Mouse (Mus musculus): ENCODE data around the gene Vav2.
A peak's percentile ranks its signal among the peaks of the same experiment; 100 is the strongest.

Vav2 gene

GRCm38 (mm10) chr2:27426855-27427457 is at the start of gene Vav2:
TSS of gene Vav2 (minus strand) at chr2:27427033.
- no peak for DNase-seq (ENCODE audit: extremely low spot score, low read depth, low spot score)

DNA sequence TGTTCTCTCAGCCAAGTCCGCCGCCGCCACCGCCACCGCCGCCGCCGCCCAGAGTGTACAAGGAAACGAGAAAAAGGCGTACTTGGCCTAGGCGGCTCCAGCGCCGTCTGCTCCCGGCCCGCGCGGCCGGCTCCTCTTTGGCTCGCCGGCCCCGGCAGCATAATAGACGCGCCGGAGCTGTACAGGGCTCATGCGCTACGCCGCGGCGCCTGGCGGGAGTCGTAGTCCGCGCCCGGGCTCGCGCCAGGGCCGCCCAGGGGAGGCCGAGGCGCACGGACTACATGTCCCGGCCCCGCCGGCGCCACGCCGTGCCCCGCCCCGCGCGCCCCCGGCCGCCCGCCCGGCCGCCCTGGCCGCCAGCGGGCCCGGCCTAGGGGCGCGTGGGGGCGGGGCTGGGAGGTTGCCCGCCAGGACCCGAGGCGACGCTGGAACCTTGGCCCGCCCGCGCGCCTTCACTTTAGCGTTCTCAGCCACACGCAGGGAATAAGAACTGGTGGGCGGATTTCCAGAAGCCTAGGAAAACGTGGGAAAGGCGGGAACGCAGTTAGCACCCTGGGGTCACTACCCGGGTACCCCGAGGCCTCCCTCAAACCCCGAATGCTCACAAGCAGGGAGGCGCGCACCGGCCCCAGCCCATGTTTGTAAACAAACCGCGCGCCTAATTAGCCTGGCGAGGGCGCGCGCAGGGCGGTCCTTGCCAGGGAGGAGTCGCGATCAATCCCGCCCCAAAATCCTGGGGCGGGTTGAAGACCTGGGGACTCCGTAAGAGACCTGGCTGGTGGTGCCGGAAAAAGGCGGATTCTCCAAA is 48.9 kb upstream of the Vav2 start:
- DNase-seq (ENCODE audit: extremely low spot score, low read depth, low spot score) = peak; percentile 66

DNA sequence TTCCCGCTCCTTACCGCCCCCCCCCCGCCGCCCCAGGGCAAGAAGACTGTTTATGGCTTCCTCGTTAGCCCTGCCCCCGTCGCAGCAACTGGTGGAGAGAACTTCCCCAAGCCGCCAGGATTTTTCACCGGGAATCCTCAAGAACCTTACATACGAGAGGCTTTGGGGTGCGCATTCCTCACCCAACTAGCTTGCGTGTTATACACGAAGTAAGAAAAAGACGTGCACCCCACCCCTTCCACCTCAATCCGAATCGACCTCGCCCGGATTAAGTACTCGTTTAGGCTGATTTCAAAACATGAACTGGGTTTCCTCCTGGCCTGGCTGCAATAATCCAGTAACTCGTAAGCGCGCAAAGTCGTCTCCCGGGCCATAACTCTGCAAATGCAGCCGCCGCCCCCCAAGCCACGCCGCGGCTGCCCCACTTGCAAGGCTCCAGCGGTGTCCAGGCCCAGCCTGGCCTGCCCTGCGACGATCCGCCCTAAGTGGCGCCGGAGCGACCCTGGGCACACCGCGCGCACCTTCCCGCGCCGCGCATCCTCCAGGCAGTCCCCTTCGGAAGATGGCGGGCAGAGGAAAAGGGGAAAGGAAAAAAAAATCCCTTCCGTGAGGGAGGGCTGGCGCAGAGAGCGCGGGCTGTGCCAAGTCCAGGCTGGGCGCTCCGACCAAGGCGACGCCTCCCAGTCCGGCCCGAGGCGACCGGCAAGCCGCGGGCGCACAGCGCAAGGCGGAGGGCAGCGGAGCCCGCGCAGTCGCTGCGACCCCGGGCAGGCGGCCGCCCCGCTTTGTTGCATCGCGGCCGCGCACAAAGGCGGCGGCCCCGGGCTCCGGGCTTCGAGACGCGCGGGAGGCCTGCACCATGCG is 48.0 kb upstream of the Vav2 start:
- DNase-seq (ENCODE audit: extremely low spot score, low read depth, low spot score) = no peak

GRCm38 (mm10) chr2:27473911-27474310 is 47.1 kb upstream of the Vav2 start:
- DNase-seq (ENCODE audit: extremely low spot score, low read depth, low spot score) = no peak

DNA sequence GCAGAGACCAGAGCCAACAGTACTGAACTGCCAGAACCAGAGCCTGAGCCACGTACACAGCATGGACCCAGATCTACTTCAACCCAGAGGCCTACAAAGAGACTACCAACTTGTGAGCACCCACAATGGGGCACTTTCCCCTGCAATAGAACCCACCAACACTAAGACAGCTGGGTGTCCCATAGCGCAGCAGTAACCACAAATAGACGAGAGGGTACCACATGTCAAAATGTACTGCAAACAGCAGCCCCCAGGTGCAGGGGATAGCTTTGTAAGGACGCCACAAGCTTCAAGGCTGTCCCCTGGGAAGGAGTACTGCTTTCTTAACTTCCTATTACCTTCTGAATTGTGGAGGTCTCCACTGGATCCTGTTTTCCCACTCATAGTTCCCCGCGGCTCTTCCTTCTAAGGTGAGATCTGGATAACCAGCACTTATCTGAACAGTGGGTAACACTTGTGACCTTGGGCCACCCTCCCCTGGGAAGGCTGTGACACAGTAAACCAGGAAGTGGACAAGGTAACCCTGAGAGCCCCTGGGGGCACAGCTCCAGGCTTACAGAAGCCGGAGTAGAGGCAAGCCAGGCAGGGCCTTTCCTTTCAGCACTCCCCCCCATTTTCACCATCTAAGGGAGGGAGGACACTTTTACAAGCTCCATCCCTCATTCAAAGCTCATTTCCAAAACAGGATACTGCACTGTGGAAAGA is 46.4 kb upstream of the Vav2 start:
- no peak for DNase-seq (ENCODE audit: extremely low spot score, low read depth, low spot score)

- no peak for DNase-seq (ENCODE audit: extremely low spot score, low read depth, low spot score)
Observed at GRCm38 (mm10) chr2:27471170-27471584, 44.3 kb upstream of the Vav2 start.

GRCm38 (mm10) chr2:27470535-27470934 is 43.7 kb upstream of the Vav2 start:
- no peak for DNase-seq (ENCODE audit: extremely low spot score, low read depth, low spot score)

GRCm38 (mm10) chr2:27469991-27470355 is 43.1 kb upstream of the Vav2 start:
- no peak for DNase-seq (ENCODE audit: extremely low spot score, low read depth, low spot score)

GRCm38 (mm10) chr2:27469292-27469990 is 42.6 kb upstream of the Vav2 start:
- DNase-seq (ENCODE audit: extremely low spot score, low read depth, low spot score) = no peak

DNA sequence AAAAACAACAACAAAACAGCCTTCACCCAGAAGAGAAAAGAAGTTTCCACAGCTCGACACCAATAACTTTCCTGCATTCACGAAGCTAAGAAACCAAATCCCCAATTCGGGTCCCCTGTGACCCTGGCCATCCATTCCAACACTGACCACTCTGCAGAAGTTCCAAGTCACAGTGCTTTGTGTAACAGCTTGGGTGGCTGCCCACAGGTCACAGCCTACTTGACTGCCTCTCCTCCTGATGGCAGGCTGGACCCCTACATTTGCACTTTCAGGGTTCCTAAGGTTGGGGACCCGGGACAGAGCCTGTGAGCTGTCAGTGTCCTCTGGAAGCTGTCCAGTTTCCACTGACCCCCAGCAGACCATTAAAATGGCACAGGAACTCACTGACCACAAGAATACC is 36.1 kb upstream of the Vav2 start:
- no peak for DNase-seq (ENCODE audit: extremely low spot score, low read depth, low spot score)

DNA sequence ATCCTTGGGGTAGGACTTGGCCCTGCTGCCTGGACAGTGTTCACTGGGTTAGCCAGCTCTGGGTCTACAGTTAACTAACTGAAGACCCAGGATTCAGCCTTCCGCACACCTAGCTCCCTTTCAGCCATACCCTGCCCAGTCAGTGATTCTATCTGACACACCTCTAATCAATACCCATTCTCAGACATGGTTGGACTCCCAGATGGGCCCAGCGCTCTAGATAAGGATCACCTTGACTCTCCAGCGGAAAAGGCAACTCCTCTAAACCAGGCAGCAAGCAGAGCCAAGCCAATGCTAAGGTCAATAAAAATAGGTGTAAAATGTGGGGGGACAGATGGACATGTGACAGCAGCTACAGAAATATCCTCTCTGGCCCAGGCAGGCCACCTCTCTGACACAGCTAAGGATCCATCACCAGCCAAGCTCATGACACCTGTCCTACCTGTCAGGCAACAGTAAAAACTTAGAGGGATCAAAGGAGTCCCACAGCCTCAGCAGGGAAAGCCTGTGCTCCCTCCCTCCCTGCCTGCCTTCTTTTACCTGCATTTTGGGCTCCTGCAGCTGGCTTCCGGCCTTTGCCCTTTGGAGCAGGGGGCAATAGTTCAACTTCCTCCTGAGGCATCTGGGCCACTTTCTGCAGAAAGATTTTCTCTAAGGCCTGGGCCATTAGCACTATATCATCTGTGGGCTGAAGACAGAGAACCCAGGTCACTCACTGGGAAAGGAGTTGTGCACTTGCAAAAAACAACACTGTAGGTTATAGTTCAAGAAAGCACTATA is 35.2 kb upstream of the Vav2 start:
- DNase-seq (ENCODE audit: extremely low spot score, low read depth, low spot score) = no peak

DNA sequence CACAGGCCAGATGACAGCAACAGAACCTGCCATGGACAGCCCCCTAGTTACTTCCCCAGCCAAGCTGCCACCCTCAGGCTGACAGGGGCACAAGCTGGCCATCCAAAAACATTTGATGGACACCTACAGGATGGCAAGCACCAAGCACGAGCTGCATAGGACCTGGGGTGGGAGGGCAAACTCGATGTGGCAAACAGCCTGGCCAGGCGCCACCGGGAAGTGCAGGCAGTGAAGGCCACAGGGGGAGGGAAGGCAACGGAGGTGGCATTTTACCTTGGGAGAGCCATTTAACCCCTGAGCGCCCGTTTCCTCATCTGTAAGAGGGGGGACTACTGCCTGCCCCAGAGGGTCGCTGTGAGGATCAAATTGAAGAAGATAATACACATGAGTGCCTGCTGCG is 33.8 kb upstream of the Vav2 start:
- DNase-seq (ENCODE audit: extremely low spot score, low read depth, low spot score) = no peak

GRCm38 (mm10) chr2:27460163-27460562 is 33.3 kb upstream of the Vav2 start:
- no peak for DNase-seq (ENCODE audit: extremely low spot score, low read depth, low spot score)

- no peak for DNase-seq (ENCODE audit: extremely low spot score, low read depth, low spot score)
Observed at GRCm38 (mm10) chr2:27459735-27460134, 32.9 kb upstream of the Vav2 start.

- no peak for DNase-seq (ENCODE audit: extremely low spot score, low read depth, low spot score)
Observed at GRCm38 (mm10) chr2:27450226-27450625, 23.4 kb upstream of the Vav2 start.

GRCm38 (mm10) chr2:27447782-27448181 is 20.9 kb upstream of the Vav2 start:
- no peak for DNase-seq (ENCODE audit: extremely low spot score, low read depth, low spot score)

GRCm38 (mm10) chr2:27446812-27447211 is 20.0 kb upstream of the Vav2 start:
- no peak for DNase-seq (ENCODE audit: extremely low spot score, low read depth, low spot score)

GRCm38 (mm10) chr2:27445910-27446309 is 19.1 kb upstream of the Vav2 start:
- DNase-seq (ENCODE audit: extremely low spot score, low read depth, low spot score) = no peak

GRCm38 (mm10) chr2:27443450-27443708 is 16.5 kb upstream of the Vav2 start:
- DNase-seq (ENCODE audit: extremely low spot score, low read depth, low spot score) = no peak

Measured in hindlimb bud, embryonic 11.5 days (tissue).